Mouse (Mus musculus): ENCODE measurements around the gene Slc25a12. TPM values are rescaled to one million over a fixed set of nuclear protein-coding genes. Genes with fewer than 3 reads are reported as not detected.
A peak's percentile ranks its signal among the peaks of the same experiment; 100 is the strongest.

The Slc25a12 gene
- polyA plus RNA-seq, 1 experiment from 2014 or later: 85.2 TPM

- Histone ChIP-seq H3K27me3 (ENCODE audit: control insufficient read depth, insufficient read depth, low read length) (no peaks in the 10 kb centered on the region), H3K4me2 (ENCODE audit: low read length) (no peak overlapping the region), H3K9ac (replicated peaks; ENCODE audit: low read length) (no peak overlapping the region), H3K9me3 (ENCODE audit: control insufficient read depth, low read length) (no peaks in the 10 kb centered on the region), H3K36me3 (ENCODE audit: control insufficient read depth, insufficient read depth, low read length) (peaks cover 8% of the 10 kb centered on the region; the same call in 1 of the 2 replicates), H3K27ac (replicated peaks; ENCODE audit: low read depth, low read length) (no peak overlapping the region), H3K4me1 (ENCODE audit: control insufficient read depth, insufficient read depth, low read length) (peaks cover 8% of the 10 kb centered on the region; the same call in 1 of the 2 replicates), H3K4me3 (replicated peaks; ENCODE audit: low read depth, low read length) (no peak overlapping the region)
- ATAC-seq (ENCODE audit: low FRiP score, low TSS enrichment) (no peak), DNase-seq (peak; percentile 33)
- WGBS: 34% methylated on average over 5 of the region's 5 CpGs
Observed at GRCm38 (mm10) chr2:71291566-71291965, 76.0 kb downstream of the Slc25a12 start.

GRCm38 (mm10) chr2:71290107-71290775, 77.3 kb downstream of the Slc25a12 start:
- Histone ChIP-seq H3K27ac (replicated peaks; ENCODE audit: low read depth, low read length) (peak overlapping the region; percentile 32), H3K9ac (replicated peaks; ENCODE audit: low read length) (no peak overlapping the region), H3K27me3 (ENCODE audit: control insufficient read depth, insufficient read depth, low read length) (no peaks in the 10 kb centered on the region), H3K4me1 (ENCODE audit: control insufficient read depth, insufficient read depth, low read length) (peaks cover 8% of the 10 kb centered on the region; the same call in 1 of the 2 replicates), H3K4me2 (ENCODE audit: low read length) (no peak overlapping the region), H3K4me3 (replicated peaks; ENCODE audit: low read depth, low read length) (no peak overlapping the region), H3K9me3 (ENCODE audit: control insufficient read depth, low read length) (no peaks in the 10 kb centered on the region), H3K36me3 (ENCODE audit: control insufficient read depth, insufficient read depth, low read length) (0 out of 2 replicates have a peak, but pooled peaks cover 3% of the 10 kb centered on the region)
- 35% methylated on average over 6 of the region's 6 CpGs for WGBS
- DNase-seq: peak; percentile 70
- ATAC-seq (ENCODE audit: low FRiP score, low TSS enrichment): no peak

GRCm38 (mm10) chr2:71281981-71282380, 85.6 kb downstream of the Slc25a12 start:
- Histone ChIP-seq H3K27me3 (ENCODE audit: control insufficient read depth, insufficient read depth, low read length) (no peaks in the 10 kb centered on the region), H3K9ac (replicated peaks; ENCODE audit: low read length) (no peak overlapping the region), H3K4me3 (replicated peaks; ENCODE audit: low read depth, low read length) (no peak overlapping the region), H3K9me3 (ENCODE audit: control insufficient read depth, low read length) (no peaks in the 10 kb centered on the region), H3K36me3 (ENCODE audit: control insufficient read depth, insufficient read depth, low read length) (peaks cover 30% of the 10 kb centered on the region), H3K27ac (replicated peaks; ENCODE audit: low read depth, low read length) (no peak overlapping the region), H3K4me2 (ENCODE audit: low read length) (no peak overlapping the region), H3K4me1 (ENCODE audit: control insufficient read depth, insufficient read depth, low read length) (no peaks in the 10 kb centered on the region)
- 92% methylated on average over 1 of the region's 1 CpGs for WGBS
- ATAC-seq (ENCODE audit: low FRiP score, low TSS enrichment) (no peak), DNase-seq (no peak)

- no peak for DNase-seq
- Histone ChIP-seq H3K36me3 (ENCODE audit: control insufficient read depth, insufficient read depth, low read length) (peaks cover 56% of the 10 kb centered on the region), H3K9ac (replicated peaks; ENCODE audit: low read length) (no peak overlapping the region), H3K4me2 (ENCODE audit: low read length) (no peak overlapping the region), H3K27ac (replicated peaks; ENCODE audit: low read depth, low read length) (no peak overlapping the region), H3K9me3 (ENCODE audit: control insufficient read depth, low read length) (no peaks in the 10 kb centered on the region), H3K4me3 (replicated peaks; ENCODE audit: low read depth, low read length) (no peak overlapping the region), H3K4me1 (ENCODE audit: control insufficient read depth, insufficient read depth, low read length) (no peaks in the 10 kb centered on the region), H3K27me3 (ENCODE audit: control insufficient read depth, insufficient read depth, low read length) (no peaks in the 10 kb centered on the region)
- WGBS: 82% methylated on average over 23 of the region's 23 CpGs
- no peak for ATAC-seq (ENCODE audit: low FRiP score, low TSS enrichment)
Observed at GRCm38 (mm10) chr2:71278791-71279775, 88.5 kb downstream of the Slc25a12 start.

GRCm38 (mm10) chr2:71275734-71276133, 91.8 kb downstream of the Slc25a12 start:
- no peak overlapping the region for H3K4me3 ChIP-seq (replicated peaks; ENCODE audit: low read depth, low read length)
- no peaks in the 10 kb centered on the region for H3K4me1 ChIP-seq (ENCODE audit: control insufficient read depth, insufficient read depth, low read length)
- no peaks in the 10 kb centered on the region for H3K9me3 ChIP-seq (ENCODE audit: control insufficient read depth, low read length)
- no peak overlapping the region for H3K27ac ChIP-seq (replicated peaks; ENCODE audit: low read depth, low read length)
- H3K4me2 ChIP-seq (ENCODE audit: low read length): no peak overlapping the region
- H3K36me3 ChIP-seq (ENCODE audit: control insufficient read depth, insufficient read depth, low read length): peaks cover 43% of the 10 kb centered on the region
- ATAC-seq (ENCODE audit: low FRiP score, low TSS enrichment): no peak
- no peaks in the 10 kb centered on the region for H3K27me3 ChIP-seq (ENCODE audit: control insufficient read depth, insufficient read depth, low read length)
- whole genome bisulfite sequencing: 88% methylated on average over 7 of the region's 7 CpGs
- no peak overlapping the region for H3K9ac ChIP-seq (replicated peaks; ENCODE audit: low read length)
- no peak for DNase-seq

GRCm38 (mm10) chr2:71273955-71274679, 93.4 kb downstream of the Slc25a12 start:
- Histone ChIP-seq H3K36me3 (ENCODE audit: control insufficient read depth, insufficient read depth, low read length) (peaks cover 39% of the 10 kb centered on the region), H3K27me3 (ENCODE audit: control insufficient read depth, insufficient read depth, low read length) (no peaks in the 10 kb centered on the region), H3K9ac (replicated peaks; ENCODE audit: low read length) (no peak overlapping the region), H3K4me3 (replicated peaks; ENCODE audit: low read depth, low read length) (no peak overlapping the region), H3K27ac (replicated peaks; ENCODE audit: low read depth, low read length) (no peak overlapping the region), H3K4me1 (ENCODE audit: control insufficient read depth, insufficient read depth, low read length) (no peaks in the 10 kb centered on the region), H3K4me2 (ENCODE audit: low read length) (no peak overlapping the region), H3K9me3 (ENCODE audit: control insufficient read depth, low read length) (no peaks in the 10 kb centered on the region)
- ATAC-seq (ENCODE audit: low FRiP score, low TSS enrichment) (no peak), DNase-seq (no peak)
- 76% methylated on average over 23 of the region's 23 CpGs for WGBS

GRCm38 (mm10) chr2:71270085-71270484, 97.5 kb downstream of the Slc25a12 start:
- Histone ChIP-seq H3K9ac (replicated peaks; ENCODE audit: low read length) (no peak overlapping the region), H3K4me2 (ENCODE audit: low read length) (no peak overlapping the region), H3K4me3 (replicated peaks; ENCODE audit: low read depth, low read length) (no peak overlapping the region), H3K4me1 (ENCODE audit: control insufficient read depth, insufficient read depth, low read length) (no peaks in the 10 kb centered on the region), H3K36me3 (ENCODE audit: control insufficient read depth, insufficient read depth, low read length) (peaks cover 30% of the 10 kb centered on the region), H3K27ac (replicated peaks; ENCODE audit: low read depth, low read length) (no peak overlapping the region), H3K27me3 (ENCODE audit: control insufficient read depth, insufficient read depth, low read length) (no peaks in the 10 kb centered on the region), H3K9me3 (ENCODE audit: control insufficient read depth, low read length) (no peaks in the 10 kb centered on the region)
- DNase-seq (no peak), ATAC-seq (ENCODE audit: low FRiP score, low TSS enrichment) (no peak)
- 87% methylated on average over 4 of the region's 4 CpGs for WGBS

GRCm38 (mm10) chr2:71269332-71269731, 98.2 kb downstream of the Slc25a12 start:
- Histone ChIP-seq H3K36me3 (ENCODE audit: control insufficient read depth, insufficient read depth, low read length) (peaks cover 31% of the 10 kb centered on the region), H3K9me3 (ENCODE audit: control insufficient read depth, low read length) (no peaks in the 10 kb centered on the region), H3K4me2 (ENCODE audit: low read length) (no peak overlapping the region), H3K27me3 (ENCODE audit: control insufficient read depth, insufficient read depth, low read length) (no peaks in the 10 kb centered on the region), H3K4me1 (ENCODE audit: control insufficient read depth, insufficient read depth, low read length) (no peaks in the 10 kb centered on the region), H3K9ac (replicated peaks; ENCODE audit: low read length) (no peak overlapping the region), H3K4me3 (replicated peaks; ENCODE audit: low read depth, low read length) (no peak overlapping the region), H3K27ac (replicated peaks; ENCODE audit: low read depth, low read length) (no peak overlapping the region)
- 72% methylated on average over 1 of the region's 1 CpGs for WGBS
- ATAC-seq (ENCODE audit: low FRiP score, low TSS enrichment) (no peak), DNase-seq (no peak)

Measured in midbrain, embryonic 14.5 days (tissue).